Mouse (Mus musculus): Measurements from ENCODE around the gene Polr3h.

- TF ChIP-seq CTCF (IDR thresholded peaks at IDR 0.05; ENCODE audit: extremely low read depth, insufficient read length, insufficient replicate concordance, low read depth, low read length) (no peak), POLR2A (IDR thresholded peaks at IDR 0.05; ENCODE audit: low read depth, low read length) (no peak)
Measured at GRCm38 (mm10) chr15:81847861-81848260, 78.2 kb downstream of the Polr3h start.
